Mouse (Mus musculus) MEL (cell line): ENCODE measurements around the gene Rpl9-ps6.

ENCODE experiments used
- BHLHE40 ChIP-seq: IDR thresholded peaks from 2 replicates; pipeline ENCODE4 v1.6.1; 2012; ENCODE audit warnings: low read depth, mild to moderate bottlenecking, inconsistent platforms, low read length, improper control_type of control experiment, borderline replicate concordance
- CTCF ChIP-seq, 3 experiments: IDR thresholded peaks in 2 of 3; conservative IDR thresholded peaks in 1 of 3; 2 replicates each; pipeline ENCODE4 v1.5.1; 2011 to 2012; ENCODE audit warnings: low read length in 3 of 3, low read depth in 2 of 3, mild to moderate bottlenecking in 2 of 3, improper control_type of control experiment in 1 of 3, inconsistent platforms in 1 of 3, mixed read lengths in 1 of 3, moderate library complexity in 1 of 3; ENCODE audit not compliant: control insufficient read depth in 1 of 3, insufficient read depth in 1 of 3, poor library complexity in 1 of 3, severe bottlenecking in 1 of 3
- EP300 ChIP-seq, 2 experiments: IDR thresholded peaks; 2 replicates each; pipeline ENCODE4 v1.6.1; 2011; ENCODE audit warnings: improper control_type of control experiment in 2 of 2, low read length in 2 of 2, low read depth in 1 of 2, mild to moderate bottlenecking in 1 of 2
- POLR2A ChIP-seq, 2 experiments: IDR thresholded peaks; 2 replicates each; pipeline ENCODE4 v1.6.1; 2011 to 2012; ENCODE audit warnings: low read length in 2 of 2, mild to moderate bottlenecking in 2 of 2, control low read depth in 1 of 2, improper control_type of control experiment in 1 of 2, low read depth in 1 of 2, moderate library complexity in 1 of 2; ENCODE audit not compliant: control insufficient read depth in 1 of 2, insufficient read depth in 1 of 2, poor library complexity in 1 of 2
- SMC3 ChIP-seq: IDR thresholded peaks from 2 replicates; pipeline ENCODE4 v1.6.1; 2011; ENCODE audit warnings: low read depth, low read length, improper control_type of control experiment
- TCF12 ChIP-seq: IDR thresholded peaks from 2 replicates; pipeline ENCODE4 v1.6.1; 2014; ENCODE audit warnings: low read depth, mild to moderate bottlenecking, inconsistent platforms, low read length, improper control_type of control experiment, moderate library complexity
- USF1 ChIP-seq: IDR thresholded peaks from 2 replicates; pipeline ENCODE4 v1.6.1; 2014; ENCODE audit warnings: low read depth, mild to moderate bottlenecking, inconsistent platforms, low read length, improper control_type of control experiment, moderate library complexity

- TF ChIP-seq CTCF (IDR thresholded peaks at IDR 0.05 in 2 of 3, conservative IDR thresholded peaks at IDR 0.05 in 1 of 3; ENCODE audit: control insufficient read depth in 1 of 3, insufficient read depth in 1 of 3, low read depth in 2 of 3, low read length in 3 of 3, poor library complexity in 1 of 3, severe bottlenecking in 1 of 3) (no peak), SMC3 (no peak), BHLHE40 (peak; percentile 91), USF1 (peak; percentile 73), POLR2A (IDR thresholded peaks at IDR 0.05; ENCODE audit: control insufficient read depth in 1 of 2, insufficient read depth in 1 of 2, low read depth in 1 of 2, low read length in 2 of 2, poor library complexity in 1 of 2) (no peak), EP300 (IDR thresholded peaks at IDR 0.05; ENCODE audit: low read depth in 1 of 2, low read length in 2 of 2) (peak; percentile 53 to 60), TCF12 (peak; percentile 37)
These were observed 10.3 kb upstream of the Rpl9-ps6 start for GRCm38 (mm10) chr19:32476712-32477052.
